ENCODE assay signal across 9 mouse cellular contexts in genomic region chr19:48090393-48090792, GRCm38 (mm10).
DNase-seq lines count a peak whose midpoint lies in the region; ATAC-seq lines count a peak whose summit lies in the region.
"Had no signal": no experiment of that assay in that cellular context is flagged by ENCODE, and none has a peak within 500 bp of the region (broad histone marks: within the 10 kb centered on the region; RNA-seq: fewer than 3 reads in every experiment).

No protein-coding gene starts in this region.

- H3K9ac ChIP-seq in limb, embryonic 11.5 days (ENCODE audit: low read length): no peak overlapping the region

- no peaks in the 10 kb centered on the region for H3K27me3 ChIP-seq in limb, embryonic 11.5 days (ENCODE audit: control insufficient read depth, insufficient read depth, low read length)

- no peak for ATAC-seq in limb, embryonic 11.5 days (ENCODE audit: insufficient number of reproducible peaks, low FRiP score, low TSS enrichment, low read depth)

- DNase-seq in gastrocnemius, postnatal 14 days: peak; percentile 10
- DNase-seq in gastrocnemius, postnatal 4 days (ENCODE audit: low spot score in 2 of 2): no peak
- peak; percentile 5 for DNase-seq in ovary, postnatal 14 days (ENCODE audit: low spot score)
- no peak for DNase-seq in ovary, adult 18-20 months (ENCODE audit: low spot score)
- peak; percentile 69 for DNase-seq in embryo, embryonic 10 days (ENCODE audit: low spot score)
- DNase-seq in limb, embryonic 11.5 days (ENCODE audit: low spot score): peak; percentile 75
- peak; percentile 5 for DNase-seq in testis, postnatal 14 days (ENCODE audit: low spot score)
- DNase-seq in B cell, adult 2 months: no peak

- 21% methylated on average over 3 of the region's 3 CpGs for WGBS in limb, embryonic 11.5 days

- H3K4me2 ChIP-seq in limb, embryonic 11.5 days (ENCODE audit: low read depth, severe bottlenecking): no peak overlapping the region

- H3K9me3 ChIP-seq in limb, embryonic 11.5 days (ENCODE audit: control insufficient read depth, low read length): no peaks in the 10 kb centered on the region

- H3K4me3 ChIP-seq in limb, embryonic 11.5 days (ENCODE audit: low read depth, low read length): no peak overlapping the region
- H3K4me3 ChIP-seq: myocyte had no signal

- no peaks in the 10 kb centered on the region for H3K36me3 ChIP-seq in limb, embryonic 11.5 days (ENCODE audit: control insufficient read depth, insufficient read depth, low read length)

- intact Hi-C loops in gastrocnemius, postnatal 14 days (cut with DNase I; ENCODE audit: low total_unique reads): no loop called here

- H3K4me1 ChIP-seq in limb, embryonic 11.5 days (ENCODE audit: control insufficient read depth, insufficient read depth, low read length): no peaks in the 10 kb centered on the region

- H3K27ac ChIP-seq in limb, embryonic 11.5 days (replicated peaks; ENCODE audit: low read depth, low read length): no peak overlapping the region

Comparison
In these comparisons a context has a peak if more than half of its experiments do, and no peak if none do; other contexts are left out.
1. DNase-seq: peak in gastrocnemius, postnatal 14 days (single experiment), ovary, postnatal 14 days (single experiment), embryo, embryonic 10 days (single experiment), limb, embryonic 11.5 days (single experiment) and testis, postnatal 14 days (single experiment); none in gastrocnemius, postnatal 4 days (0 of 2), ovary, adult 18-20 months (single experiment) and B cell, adult 2 months (0 of 2).